Mouse (Mus musculus): ENCODE measurements around the gene Ppip5k1. TPM values are rescaled to one million over a fixed set of nuclear protein-coding genes. Genes with fewer than 3 reads are reported as not detected.

The Ppip5k1 gene
- polyA plus RNA-seq, 1 experiment from 2014 or later, result 23.2 TPM

- Histone ChIP-seq H3K4me2 (ENCODE audit: low read length) (peak overlapping the region; percentile 73), H3K4me3 (ENCODE audit: low read length) (peak overlapping the region; percentile 69), H3K27me3 (replicated peaks; ENCODE audit: control insufficient read depth, insufficient read depth, low read length) (no peaks in the 10 kb centered on the region), H3K9ac (ENCODE audit: low read depth, low read length) (peak overlapping the region; percentile 80), H3K9me3 (ENCODE audit: control insufficient read depth, low read length) (no peaks in the 10 kb centered on the region), H3K4me1 (ENCODE audit: control insufficient read depth, insufficient read depth, low read depth, low read length) (peaks cover 49% of the 10 kb centered on the region), H3K27ac (ENCODE audit: low read depth, low read length) (peak overlapping the region; percentile 89), H3K36me3 (ENCODE audit: control insufficient read depth, insufficient read depth, low read length) (peaks cover 13% of the 10 kb centered on the region)
- whole genome bisulfite sequencing, result 0% methylated on average over 18 of the region's 18 CpGs
- ATAC-seq, result peak; percentile 86
Observed at GRCm38 (mm10) chr2:121294753-121295607, 60.2 kb downstream of the Ppip5k1 start.

- Histone ChIP-seq H3K4me1 (ENCODE audit: control insufficient read depth, insufficient read depth, low read depth, low read length) (peaks cover 49% of the 10 kb centered on the region), H3K4me2 (ENCODE audit: low read length) (peak overlapping the region; percentile 73), H3K36me3 (ENCODE audit: control insufficient read depth, insufficient read depth, low read length) (peaks cover 6% of the 10 kb centered on the region), H3K27ac (ENCODE audit: low read depth, low read length) (peak overlapping the region; percentile 89), H3K9me3 (ENCODE audit: control insufficient read depth, low read length) (no peaks in the 10 kb centered on the region), H3K9ac (ENCODE audit: low read depth, low read length) (no peak overlapping the region; the same call in none of the 2 replicates), H3K27me3 (replicated peaks; ENCODE audit: control insufficient read depth, insufficient read depth, low read length) (no peaks in the 10 kb centered on the region), H3K4me3 (ENCODE audit: low read length) (peak overlapping the region; percentile 69)
- WGBS, result 29% methylated on average over 4 of the region's 4 CpGs
- ATAC-seq, result no peak
Observed at GRCm38 (mm10) chr2:121294182-121294581, 61.0 kb downstream of the Ppip5k1 start.

GRCm38 (mm10) chr2:121292316-121293013, 62.7 kb downstream of the Ppip5k1 start:
- WGBS, result 72% methylated on average over 5 of the region's 5 CpGs
- no peak overlapping the region for H3K9ac ChIP-seq (ENCODE audit: low read depth, low read length)
- ATAC-seq, result no peak
- no peak overlapping the region for H3K4me2 ChIP-seq (ENCODE audit: low read length)
- H3K9me3 ChIP-seq (ENCODE audit: control insufficient read depth, low read length), result no peaks in the 10 kb centered on the region
- no peaks in the 10 kb centered on the region for H3K36me3 ChIP-seq (ENCODE audit: control insufficient read depth, insufficient read depth, low read length)
- H3K27me3 ChIP-seq (replicated peaks; ENCODE audit: control insufficient read depth, insufficient read depth, low read length), result no peaks in the 10 kb centered on the region
- H3K4me3 ChIP-seq (ENCODE audit: low read length), result no peak overlapping the region
- H3K4me1 ChIP-seq (ENCODE audit: control insufficient read depth, insufficient read depth, low read depth, low read length), result peaks cover 49% of the 10 kb centered on the region
- H3K27ac ChIP-seq (ENCODE audit: low read depth, low read length), result no peak overlapping the region

- Histone ChIP-seq H3K4me3 (ENCODE audit: low read length) (peak overlapping the region; percentile 67), H3K36me3 (ENCODE audit: control insufficient read depth, insufficient read depth, low read length) (no peaks in the 10 kb centered on the region), H3K27me3 (replicated peaks; ENCODE audit: control insufficient read depth, insufficient read depth, low read length) (no peaks in the 10 kb centered on the region), H3K9ac (ENCODE audit: low read depth, low read length) (peak overlapping the region; percentile 73), H3K27ac (ENCODE audit: low read depth, low read length) (peak overlapping the region; percentile 77), H3K9me3 (ENCODE audit: control insufficient read depth, low read length) (no peaks in the 10 kb centered on the region), H3K4me1 (ENCODE audit: control insufficient read depth, insufficient read depth, low read depth, low read length) (peaks cover 37% of the 10 kb centered on the region), H3K4me2 (ENCODE audit: low read length) (peak overlapping the region; percentile 72)
- WGBS, result 3% methylated on average over 36 of the region's 36 CpGs
- ATAC-seq, result peak; percentile 73
Observed at GRCm38 (mm10) chr2:121289730-121290540, 65.3 kb downstream of the Ppip5k1 start.

DNA sequence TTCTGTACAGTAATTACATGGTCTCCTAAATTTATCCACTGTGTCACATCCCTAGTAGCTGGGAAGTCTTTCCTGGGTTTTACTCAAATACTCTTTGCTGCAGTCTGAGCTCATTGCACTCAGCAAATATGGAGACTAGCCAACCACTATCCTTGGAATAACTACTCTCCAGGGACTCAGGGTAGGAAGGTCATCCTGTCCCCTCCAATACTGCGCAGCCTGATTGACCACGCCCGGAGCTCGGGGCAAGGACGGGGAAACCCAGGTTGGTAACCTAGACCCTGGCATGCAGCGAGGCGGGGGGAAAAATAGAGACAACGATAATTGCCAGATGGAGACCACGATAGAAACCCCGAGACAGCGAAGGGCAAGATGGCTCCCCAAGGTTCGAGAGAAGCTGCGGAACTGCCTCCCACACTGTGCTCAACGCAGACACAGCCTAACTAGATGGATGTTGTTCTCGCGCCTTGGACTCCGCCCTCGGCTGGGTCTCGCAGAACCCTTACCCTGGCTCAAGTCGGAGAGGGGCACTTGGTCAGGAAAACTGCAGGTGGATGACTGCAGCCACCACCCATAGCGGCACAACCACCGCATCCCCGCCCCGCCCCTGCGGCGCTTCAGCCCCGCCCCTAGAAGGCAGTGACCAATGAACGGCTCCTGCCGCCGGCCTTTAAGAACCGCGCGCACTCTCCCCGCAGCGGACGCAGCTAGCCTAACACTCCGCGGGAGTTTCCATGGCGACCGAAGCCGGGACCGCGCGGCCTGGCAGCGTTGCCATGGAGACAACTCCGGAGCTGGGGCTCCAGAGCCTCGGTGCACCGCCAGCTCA, 66.1 kb downstream of the Ppip5k1 start, which contains the start of gene Map1a:
Map1a (plus strand) TSS at position 700 of the 829 bp plus-strand sequence.
- WGBS, result under 1% methylated on average over 48 of the region's 48 CpGs
- peak; percentile 97 for ATAC-seq
- Histone ChIP-seq H3K4me1 (ENCODE audit: control insufficient read depth, insufficient read depth, low read depth, low read length) (peaks cover 29% of the 10 kb centered on the region), H3K4me3 (ENCODE audit: low read length) (peak within 1 kb of the TSS; percentile 67), H3K36me3 (ENCODE audit: control insufficient read depth, insufficient read depth, low read length) (no peaks in the 10 kb centered on the region), H3K9me3 (ENCODE audit: control insufficient read depth, low read length) (no peaks in the 10 kb centered on the region), H3K4me2 (ENCODE audit: low read length) (peak within 1 kb of the TSS; percentile 72), H3K9ac (ENCODE audit: low read depth, low read length) (peak within 1 kb of the TSS; percentile 78), H3K27me3 (replicated peaks; ENCODE audit: control insufficient read depth, insufficient read depth, low read length) (no peaks in the 10 kb centered on the region), H3K27ac (ENCODE audit: low read depth, low read length) (peak within 1 kb of the TSS; percentile 94)

DNA sequence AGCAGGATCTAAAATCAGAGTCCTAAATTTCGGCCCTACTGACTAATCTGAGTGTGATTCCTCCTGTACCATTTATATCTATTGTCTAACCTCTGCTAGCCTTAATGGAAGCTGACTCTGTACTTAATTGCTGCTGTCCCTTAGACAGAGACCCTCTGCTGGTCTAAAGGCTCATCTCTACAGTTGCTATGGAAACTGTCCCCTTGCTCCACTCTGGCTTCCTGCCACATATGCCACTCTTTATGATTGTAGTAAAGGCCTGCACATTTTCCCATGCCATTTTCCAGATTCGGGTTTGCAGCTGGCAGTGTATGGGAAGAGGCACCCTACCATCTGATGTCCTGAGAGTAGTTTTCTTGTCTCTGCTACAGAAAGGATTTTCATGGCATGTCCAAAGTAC, 67.3 kb downstream of the Ppip5k1 start:
- no peak overlapping the region for H3K4me3 ChIP-seq (ENCODE audit: low read length)
- H3K9me3 ChIP-seq (ENCODE audit: control insufficient read depth, low read length), result no peaks in the 10 kb centered on the region
- peak overlapping the region; percentile 94 for H3K27ac ChIP-seq (ENCODE audit: low read depth, low read length)
- no peaks in the 10 kb centered on the region for H3K36me3 ChIP-seq (ENCODE audit: control insufficient read depth, insufficient read depth, low read length)
- ATAC-seq, result no peak
- WGBS, result 21% methylated on average over 2 of the region's 2 CpGs
- H3K4me1 ChIP-seq (ENCODE audit: control insufficient read depth, insufficient read depth, low read depth, low read length), result peaks cover 23% of the 10 kb centered on the region
- H3K27me3 ChIP-seq (replicated peaks; ENCODE audit: control insufficient read depth, insufficient read depth, low read length), result no peaks in the 10 kb centered on the region
- H3K9ac ChIP-seq (ENCODE audit: low read depth, low read length), result no peak overlapping the region
- peak overlapping the region; percentile 19; the same call in 1 of the 2 replicates for H3K4me2 ChIP-seq (ENCODE audit: low read length)

- H3K27me3 ChIP-seq (replicated peaks; ENCODE audit: control insufficient read depth, insufficient read depth, low read length), result no peaks in the 10 kb centered on the region
- peak overlapping the region; percentile 98 for H3K27ac ChIP-seq (ENCODE audit: low read depth, low read length)
- H3K9me3 ChIP-seq (ENCODE audit: control insufficient read depth, low read length), result no peaks in the 10 kb centered on the region
- peak overlapping the region; percentile 87 for H3K4me3 ChIP-seq (ENCODE audit: low read length)
- WGBS, result 10% methylated on average over 4 of the region's 4 CpGs
- ATAC-seq, result no peak
- peaks cover 31% of the 10 kb centered on the region for H3K4me1 ChIP-seq (ENCODE audit: control insufficient read depth, insufficient read depth, low read depth, low read length)
- H3K9ac ChIP-seq (ENCODE audit: low read depth, low read length), result peak overlapping the region; percentile 67
- peak overlapping the region; percentile 62 for H3K4me2 ChIP-seq (ENCODE audit: low read length)
- H3K36me3 ChIP-seq (ENCODE audit: control insufficient read depth, insufficient read depth, low read length), result peaks cover 11% of the 10 kb centered on the region
Observed at GRCm38 (mm10) chr2:121271928-121272516, 83.2 kb downstream of the Ppip5k1 start.

Measured in hindbrain, embryonic 16.5 days (tissue).